Comparison of ENCODE assay signal across 9 mouse cellular contexts in genomic region chr10:127068360-127069038, GRCm38 (mm10). TPM values are rescaled to one million over a fixed set of nuclear protein-coding genes. Genes with fewer than 3 reads are reported as not detected.
DNase-seq lines count a peak whose midpoint lies in the region; ATAC-seq lines count a peak whose summit lies in the region.
"Had no signal": no experiment of that assay in that cellular context is flagged by ENCODE, and none has a peak within 500 bp of the region (broad histone marks: within the 10 kb centered on the region; RNA-seq: fewer than 3 reads in every experiment).

No protein-coding gene starts in this region.

- ATAC-seq in kidney, embryonic 15.5 days (replicated peaks; ENCODE audit: low FRiP score) = no peak
- no peak for ATAC-seq in intestine, embryonic 14.5 days (replicated peaks; ENCODE audit: low FRiP score, low TSS enrichment, low read depth)
- ATAC-seq in midbrain, embryonic 15.5 days (replicated peaks) = no peak
- ATAC-seq in megakaryocyte progenitor cell, adult 5-6 weeks (replicated peaks; ENCODE audit: poor library complexity) = no peak; the same call in 1 of the 2 replicates

- peaks cover 44% of the 10 kb centered on the region for H3K36me3 ChIP-seq in kidney, embryonic 15.5 days
- H3K36me3 ChIP-seq in embryonic facial prominence, embryonic 10.5 days (replicated peaks) = peaks cover 46% of the 10 kb centered on the region
- H3K36me3 ChIP-seq in intestine, embryonic 14.5 days (ENCODE audit: control insufficient read depth, insufficient read depth, low read length) = peaks cover 45% of the 10 kb centered on the region
- H3K36me3 ChIP-seq in midbrain, embryonic 15.5 days (replicated peaks) = peaks cover 36% of the 10 kb centered on the region

- H3K27ac ChIP-seq in kidney, embryonic 15.5 days = peak overlapping the region; percentile 92
- H3K27ac ChIP-seq in embryonic facial prominence, embryonic 10.5 days (replicated peaks) = peak overlapping the region; percentile 92; the same call in 1 of the 2 replicates
- peak overlapping the region; percentile 89 for H3K27ac ChIP-seq in intestine, embryonic 14.5 days (ENCODE audit: low read depth)
- H3K27ac ChIP-seq in midbrain, embryonic 15.5 days = peak overlapping the region; percentile 27; the same call in 1 of the 2 replicates

- H3K9me3 ChIP-seq in kidney, embryonic 15.5 days (replicated peaks) = no peaks in the 10 kb centered on the region
- no peaks in the 10 kb centered on the region for H3K9me3 ChIP-seq in embryonic facial prominence, embryonic 10.5 days
- no peaks in the 10 kb centered on the region for H3K9me3 ChIP-seq in intestine, embryonic 14.5 days (ENCODE audit: control insufficient read depth, low read length)
- no peaks in the 10 kb centered on the region for H3K9me3 ChIP-seq in midbrain, embryonic 15.5 days

- H3K4me3 ChIP-seq in kidney, embryonic 15.5 days (replicated peaks) = peak overlapping the region; percentile 58
- peak overlapping the region; percentile 79 for H3K4me3 ChIP-seq in embryonic facial prominence, embryonic 10.5 days
- H3K4me3 ChIP-seq in intestine, embryonic 14.5 days (ENCODE audit: low read depth, low read length) = peak overlapping the region; percentile 79
- H3K4me3 ChIP-seq in midbrain, embryonic 15.5 days = peak overlapping the region; percentile 78

- peaks cover 41% of the 10 kb centered on the region for H3K4me1 ChIP-seq in kidney, embryonic 15.5 days
- peaks cover 47% of the 10 kb centered on the region for H3K4me1 ChIP-seq in embryonic facial prominence, embryonic 10.5 days
- H3K4me1 ChIP-seq in intestine, embryonic 14.5 days (replicated peaks; ENCODE audit: control insufficient read depth, insufficient read depth, low read length) = peaks cover 22% of the 10 kb centered on the region
- H3K4me1 ChIP-seq in midbrain, embryonic 15.5 days = peaks cover 44% of the 10 kb centered on the region

- H3K4me2 ChIP-seq in kidney, embryonic 15.5 days = peak overlapping the region; percentile 89
- peak overlapping the region; percentile 90 for H3K4me2 ChIP-seq in intestine, embryonic 14.5 days (ENCODE audit: low read length)
- H3K4me2 ChIP-seq in midbrain, embryonic 15.5 days = peak overlapping the region; percentile 77

- H3K9ac ChIP-seq in kidney, embryonic 15.5 days = peak overlapping the region; percentile 63; the same call in 1 of the 2 replicates
- peak overlapping the region; percentile 77 for H3K9ac ChIP-seq in intestine, embryonic 14.5 days (ENCODE audit: low read length)
- H3K9ac ChIP-seq in midbrain, embryonic 15.5 days = peak overlapping the region; percentile 62; the same call in 1 of the 2 replicates

- 73% methylated on average over 9 of the region's 9 CpGs for WGBS in kidney, embryonic 15.5 days
- WGBS in embryonic facial prominence, embryonic 10.5 days = 83% methylated on average over 9 of the region's 9 CpGs
- 74% methylated on average over 9 of the region's 9 CpGs for WGBS in intestine, embryonic 14.5 days
- 81% methylated on average over 9 of the region's 9 CpGs for WGBS in midbrain, embryonic 15.5 days

- no peaks in the 10 kb centered on the region for H3K27me3 ChIP-seq in kidney, embryonic 15.5 days
- H3K27me3 ChIP-seq in embryonic facial prominence, embryonic 10.5 days (replicated peaks; ENCODE audit: low read depth, poor library complexity, severe bottlenecking) = no peaks in the 10 kb centered on the region
- H3K27me3 ChIP-seq in intestine, embryonic 14.5 days (replicated peaks; ENCODE audit: control insufficient read depth, insufficient read depth, low read length) = no peaks in the 10 kb centered on the region
- H3K27me3 ChIP-seq in midbrain, embryonic 15.5 days (replicated peaks) = no peaks in the 10 kb centered on the region

- DNase-seq in kidney, adult 9 months = no peak
- no peak for DNase-seq in embryonic facial prominence, embryonic 10.5 days (ENCODE audit: low spot score)
- DNase-seq in intestine, embryonic 14.5 days (ENCODE audit: low spot score) = no peak
- DNase-seq in right cerebral cortex, adult 2 months (ENCODE audit: low spot score in 2 of 2) = no peak
- no peak for DNase-seq in thymus, postnatal 14 days

RNA-seq across cellular contexts. Expression of gene Tspan31, which starts 1.6 kb away (rescaled TPM):
- 185 and 189 TPM in 2 replicates for polyA plus RNA-seq in kidney, embryonic 15.5 days (2015; fragmentation: Nextera tagmentation; extraction: Ambion mirVana)
- polyA plus RNA-seq in embryonic facial prominence, embryonic 10.5 days (2016; fragmentation: Nextera tagmentation; extraction: Ambion mirVana) = 168 and 180 TPM in 2 replicates
- polyA plus RNA-seq in intestine, embryonic 14.5 days (2014; fragmentation: Nextera tagmentation; extraction: Ambion mirVana) = 92.4 and 114 TPM in 2 replicates
- 113 and 120 TPM in 2 replicates for polyA plus RNA-seq in midbrain, embryonic 15.5 days (2015; fragmentation: Nextera tagmentation; extraction: Ambion mirVana)
- 93.8 and 97.5 TPM in 2 replicates for total RNA-seq in megakaryocyte progenitor cell, adult 5-6 weeks (2015)
- 67.2 and 73.0 TPM in 2 replicates for total RNA-seq in megakaryocyte progenitor cell, adult 5-6 weeks (2017)

RNA-seq across cellular contexts. Expression of gene Cdk4, which starts 5.2 kb away (rescaled TPM):
- polyA plus RNA-seq in kidney, embryonic 15.5 days (2015; fragmentation: Nextera tagmentation; extraction: Ambion mirVana) = 1,852 and 1,884 TPM in 2 replicates
- polyA plus RNA-seq in embryonic facial prominence, embryonic 10.5 days (2016; fragmentation: Nextera tagmentation; extraction: Ambion mirVana) = 3,008 and 3,023 TPM in 2 replicates
- polyA plus RNA-seq in intestine, embryonic 14.5 days (2014; fragmentation: Nextera tagmentation; extraction: Ambion mirVana) = 1,915 and 2,068 TPM in 2 replicates
- polyA plus RNA-seq in midbrain, embryonic 15.5 days (2015; fragmentation: Nextera tagmentation; extraction: Ambion mirVana) = 793 and 910 TPM in 2 replicates
- total RNA-seq in megakaryocyte progenitor cell, adult 5-6 weeks (2015) = 781 and 827 TPM in 2 replicates
- total RNA-seq in megakaryocyte progenitor cell, adult 5-6 weeks (2017) = 536 and 567 TPM in 2 replicates

RNA-seq across cellular contexts. Expression of gene Agap2, which starts 6.6 kb away (rescaled TPM):
- polyA plus RNA-seq in kidney, embryonic 15.5 days (2015; fragmentation: Nextera tagmentation; extraction: Ambion mirVana) = 0.04 and 0.42 TPM in 2 replicates
- 0.04 and 0.21 TPM in 2 replicates for polyA plus RNA-seq in embryonic facial prominence, embryonic 10.5 days (2016; fragmentation: Nextera tagmentation; extraction: Ambion mirVana)
- polyA plus RNA-seq in intestine, embryonic 14.5 days (2014; fragmentation: Nextera tagmentation; extraction: Ambion mirVana) = 0.23 and 0.26 TPM in 2 replicates
- polyA plus RNA-seq in midbrain, embryonic 15.5 days (2015; fragmentation: Nextera tagmentation; extraction: Ambion mirVana) = 6.3 and 6.6 TPM in 2 replicates
- total RNA-seq in megakaryocyte progenitor cell, adult 5-6 weeks (2015) = 5.3 and 9.7 TPM in 2 replicates
- 37.4 and 41.4 TPM in 2 replicates for total RNA-seq in megakaryocyte progenitor cell, adult 5-6 weeks (2017)

RNA-seq across cellular contexts. Expression of gene March9, which starts 8.5 kb away (rescaled TPM):
- polyA plus RNA-seq in kidney, embryonic 15.5 days (2015; fragmentation: Nextera tagmentation; extraction: Ambion mirVana) = 1.1 and 1.4 TPM in 2 replicates
- 1.2 and 1.3 TPM in 2 replicates for polyA plus RNA-seq in embryonic facial prominence, embryonic 10.5 days (2016; fragmentation: Nextera tagmentation; extraction: Ambion mirVana)
- polyA plus RNA-seq in intestine, embryonic 14.5 days (2014; fragmentation: Nextera tagmentation; extraction: Ambion mirVana) = 1.4 and 1.9 TPM in 2 replicates
- polyA plus RNA-seq in midbrain, embryonic 15.5 days (2015; fragmentation: Nextera tagmentation; extraction: Ambion mirVana) = 8.4 and 8.9 TPM in 2 replicates
- total RNA-seq in megakaryocyte progenitor cell, adult 5-6 weeks (2015) = 0.05 and 0.10 TPM in 2 replicates
- 0.08 TPM in 1 of 2 replicates, not detected in the other for total RNA-seq in megakaryocyte progenitor cell, adult 5-6 weeks (2017)

RNA-seq across cellular contexts. Expression of gene Cyp27b1, which starts 20.4 kb away (rescaled TPM):
- 9.9 and 12.3 TPM in 2 replicates for polyA plus RNA-seq in kidney, embryonic 15.5 days (2015; fragmentation: Nextera tagmentation; extraction: Ambion mirVana)
- 0.14 TPM in 2 replicates for polyA plus RNA-seq in embryonic facial prominence, embryonic 10.5 days (2016; fragmentation: Nextera tagmentation; extraction: Ambion mirVana)
- polyA plus RNA-seq in intestine, embryonic 14.5 days (2014; fragmentation: Nextera tagmentation; extraction: Ambion mirVana) = 0.07 and 0.15 TPM in 2 replicates
- polyA plus RNA-seq in midbrain, embryonic 15.5 days (2015; fragmentation: Nextera tagmentation; extraction: Ambion mirVana) = 0.06 and 0.18 TPM in 2 replicates
- total RNA-seq in megakaryocyte progenitor cell, adult 5-6 weeks (2015) = 0.10 TPM in 1 of 2 replicates, not detected in the other
- total RNA-seq in megakaryocyte progenitor cell, adult 5-6 weeks (2017) = 0.30 TPM in 1 of 2 replicates, not detected in the other
- polyA plus RNA-seq: macrophage had no signal

Comparison
In these comparisons a context has a peak if more than half of its experiments do, and no peak if none do; other contexts are left out.
1. H3K27ac ChIP-seq: peak in every context shown above with its lines; median percentile 92 in kidney, embryonic 15.5 days; 92 in embryonic facial prominence, embryonic 10.5 days; 89 in intestine, embryonic 14.5 days; 27 in midbrain, embryonic 15.5 days.